Mouse (Mus musculus): ENCODE measurements around the gene Irf5. TPM values are rescaled to one million over a fixed set of nuclear protein-coding genes. Genes with fewer than 3 reads are reported as not detected.
"Not testable (repeated sequence)": the region's sequence is repeated elsewhere in the genome, so short reads cannot be mapped to it uniquely, and the experiment has no call there.

The Irf5 gene
- total RNA-seq, 2 experiments from 2014 or later = 1.8 to 2.8 TPM

- no peak for DNase-seq
Observed at GRCm38 (mm10) chr6:29527361-29528164, 1.1 kb downstream of the Irf5 start.

GRCm38 (mm10) chr6:29528165-29528505 lies 1.7 kb downstream of the Irf5 start:
- no peak for DNase-seq

- DNase-seq = no peak
Observed at GRCm38 (mm10) chr6:29528561-29529443, 2.4 kb downstream of the Irf5 start.

DNA sequence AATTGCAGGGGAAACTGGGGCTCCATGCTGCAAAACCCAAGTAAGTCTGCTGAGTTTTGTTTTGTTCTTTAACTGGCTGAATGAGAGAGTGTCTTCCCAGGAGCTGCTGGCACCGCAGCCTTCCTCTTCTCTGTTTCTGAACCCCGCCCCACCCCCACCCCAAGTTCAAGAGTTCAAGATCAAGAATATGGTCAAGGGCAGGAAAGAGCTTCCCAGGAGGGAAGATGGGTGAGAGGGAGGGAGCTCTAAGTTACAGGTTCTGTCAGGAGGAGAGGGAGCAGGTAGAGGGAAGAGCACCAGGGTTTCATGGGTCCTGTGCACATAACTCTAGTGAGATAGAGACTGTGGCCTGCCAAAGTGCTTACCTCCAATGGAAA lies 3.0 kb downstream of the Irf5 start:
- DNase-seq = no peak

GRCm38 (mm10) chr6:29530050-29530449 lies 3.6 kb downstream of the Irf5 start:
- no peak for DNase-seq

DNA sequence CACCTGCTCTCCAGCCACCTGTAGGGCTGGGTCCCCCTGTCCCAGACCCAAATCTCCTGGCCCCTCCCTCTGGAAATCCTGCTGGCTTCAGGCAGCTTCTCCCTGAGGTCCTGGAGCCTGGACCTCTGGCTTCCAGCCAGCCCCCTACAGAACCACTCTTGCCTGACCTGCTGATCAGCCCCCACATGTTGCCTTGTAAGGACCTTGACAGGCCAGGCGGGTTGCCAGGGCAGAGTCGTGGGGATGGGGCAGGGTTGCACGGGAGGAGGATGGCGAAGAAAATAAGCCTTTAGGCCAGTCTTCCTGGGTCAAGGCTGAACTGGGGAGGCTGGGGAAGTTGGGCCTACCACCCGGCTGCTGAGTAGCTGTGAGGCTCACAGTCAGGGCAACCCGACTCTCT lies 8.9 kb downstream of the Irf5 start:
- DNase-seq = no peak

- no peak for DNase-seq
Observed at GRCm38 (mm10) chr6:29536651-29537193, 10.3 kb downstream of the Irf5 start.

- DNase-seq = no peak
Observed at GRCm38 (mm10) chr6:29537221-29537620, 10.8 kb downstream of the Irf5 start.

- DNase-seq = no peak
Observed at GRCm38 (mm10) chr6:29539502-29539901, 13.1 kb downstream of the Irf5 start.

- DNase-seq = no peak
Observed at GRCm38 (mm10) chr6:29540223-29540622, 13.8 kb downstream of the Irf5 start.

- no peak for DNase-seq
Observed at GRCm38 (mm10) chr6:29540956-29541355, 14.5 kb downstream of the Irf5 start.

DNA sequence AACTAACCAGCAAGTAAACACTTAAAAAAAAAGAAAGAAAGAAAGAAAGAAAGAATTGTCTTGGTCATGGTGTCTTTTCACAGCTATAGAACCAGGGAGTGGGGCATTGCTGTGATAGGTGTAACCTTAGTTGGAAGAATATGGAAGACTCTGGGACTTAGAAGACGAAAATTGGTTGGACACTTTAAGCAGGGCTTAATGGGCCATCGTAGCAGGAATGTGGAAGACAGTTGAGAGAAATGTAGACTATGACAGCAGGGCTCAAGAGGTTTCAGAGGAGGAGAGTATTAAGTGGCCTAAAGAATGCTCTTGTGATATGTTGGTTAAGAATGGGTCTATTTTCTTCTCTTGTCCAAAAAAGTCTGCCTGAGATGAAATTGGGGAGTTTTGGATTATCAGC lies 19.2 kb downstream of the Irf5 start:
- no peak for DNase-seq

DNA sequence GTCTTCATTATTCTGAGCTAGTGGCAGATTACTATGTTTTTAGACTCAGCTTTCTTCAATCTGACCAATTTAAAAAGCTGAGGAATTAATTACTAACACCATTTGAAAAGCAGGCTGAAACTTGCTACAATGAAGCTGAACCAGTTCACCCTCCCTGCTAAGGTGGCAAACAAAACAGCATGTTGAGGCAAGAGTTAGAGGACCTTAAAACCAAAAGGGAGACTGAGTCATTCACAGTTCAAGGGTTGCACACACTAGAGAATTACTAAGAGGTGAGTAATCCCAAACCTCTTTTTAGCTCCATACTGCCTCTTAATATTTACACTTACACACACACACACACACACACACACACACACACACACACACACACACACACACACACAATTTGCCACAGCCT lies 21.2 kb downstream of the Irf5 start:
- DNase-seq = no peak

- no peak for DNase-seq
Observed at GRCm38 (mm10) chr6:29548086-29548485, 21.7 kb downstream of the Irf5 start.

GRCm38 (mm10) chr6:29552526-29552925 lies 26.1 kb downstream of the Irf5 start:
- DNase-seq = no peak

DNA sequence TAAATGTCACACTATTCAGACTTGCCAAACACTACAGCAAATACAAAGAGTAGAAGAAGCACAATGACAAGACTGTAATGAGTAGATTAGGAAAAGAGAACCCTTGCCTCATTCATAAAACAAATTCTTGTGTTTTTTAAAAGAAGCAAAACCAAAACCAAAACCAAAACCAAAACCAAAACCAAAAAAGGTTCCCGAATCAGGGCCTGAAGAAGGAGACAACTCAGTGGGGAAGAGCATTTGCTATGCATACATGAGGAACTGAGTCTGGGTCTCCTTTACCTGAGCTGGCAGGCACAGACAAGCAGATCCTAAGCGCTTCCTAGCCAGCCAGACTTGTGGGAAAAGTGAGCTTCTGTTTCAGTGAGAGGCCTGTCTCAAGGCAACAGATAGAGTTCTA lies 30.7 kb downstream of the Irf5 start:
- DNase-seq = no peak

DNA sequence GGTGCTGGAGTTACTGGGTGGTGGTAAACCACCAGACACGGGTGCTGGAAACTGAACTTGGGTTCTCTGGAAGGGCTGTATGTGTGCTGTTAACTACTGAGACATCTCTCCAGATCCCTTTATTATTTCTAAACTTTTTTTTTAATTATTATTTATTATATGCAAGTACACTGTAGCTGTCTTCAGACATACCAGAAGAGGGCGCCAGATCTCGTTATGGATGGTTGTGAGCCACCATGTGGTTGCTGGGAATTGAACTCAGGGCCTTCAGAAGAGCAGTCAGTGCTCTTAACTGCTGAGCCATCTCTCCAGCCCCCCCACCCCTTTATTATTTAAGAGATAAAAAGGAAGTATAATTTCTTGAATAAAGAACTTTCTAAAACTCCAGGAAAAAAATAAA lies 50.0 kb downstream of the Irf5 start:
- DNase-seq = not testable (repeated sequence)

- no peak for DNase-seq
Observed at GRCm38 (mm10) chr6:29580770-29581169, 54.3 kb downstream of the Irf5 start.

DNA sequence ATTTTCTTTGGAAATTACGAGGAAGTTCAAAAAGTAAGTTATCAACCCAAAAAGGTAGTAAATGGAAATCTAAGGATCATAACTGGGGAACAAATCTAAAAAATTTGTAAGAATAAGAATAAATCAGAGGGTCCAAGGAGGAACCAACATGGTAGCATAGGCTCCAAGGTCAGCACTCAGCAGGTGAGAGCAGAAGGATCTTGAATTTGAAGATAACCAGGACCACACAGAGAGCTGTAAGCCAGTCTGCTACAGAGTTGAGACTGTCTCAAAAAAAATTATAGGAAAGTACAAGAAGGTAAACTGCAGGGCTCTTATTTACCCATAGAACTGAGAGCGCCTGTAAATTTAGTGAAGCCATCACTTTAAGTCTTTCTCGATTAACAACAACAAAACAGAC lies 54.8 kb downstream of the Irf5 start:
- DNase-seq = no peak

Data from gastrocnemius, postnatal 10 days (tissue).